Mouse (Mus musculus): Measurements from ENCODE around the gene Emsy. TPM values are rescaled to one million over a fixed set of nuclear protein-coding genes. Genes with fewer than 3 reads are reported as not detected.

The Emsy gene
- polyA plus RNA-seq, 1 experiment, result 15.0 TPM

DNA sequence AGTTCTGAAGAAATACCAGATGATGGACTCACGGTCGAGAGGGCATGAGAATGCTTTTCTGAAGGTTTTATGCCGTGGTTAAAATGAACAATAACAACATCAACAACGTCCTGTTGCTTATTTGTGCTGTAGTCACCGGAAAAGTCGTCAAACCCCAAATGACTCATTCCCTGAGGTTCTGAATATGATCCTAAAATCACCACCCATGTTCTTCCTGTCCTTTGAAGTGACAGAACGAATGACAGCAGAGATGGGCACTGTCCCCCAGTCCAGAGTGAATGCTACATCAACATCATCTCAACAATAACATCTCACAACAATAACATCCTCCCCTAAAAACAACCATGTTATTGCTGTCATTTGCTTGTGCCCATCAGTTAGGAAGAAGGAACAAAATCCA is 76.1 kb downstream of the Emsy start:
- Histone ChIP-seq H3K36me3 (ENCODE audit: control insufficient read depth, insufficient read depth, low read length) (no peaks in the 10 kb centered on the region), H3K4me1 (ENCODE audit: control insufficient read depth, insufficient read depth, insufficient read length, low read length) (no peaks in the 10 kb centered on the region), H3K4me3 (ENCODE audit: low read depth, low read length) (no peak overlapping the region), H3K27ac (ENCODE audit: insufficient read depth, low read depth, low read length) (no peak overlapping the region), H3K27me3 (ENCODE audit: control insufficient read depth, insufficient read depth, low read length) (no peaks in the 10 kb centered on the region)
- TF ChIP-seq POLR2A (IDR thresholded peaks at IDR 0.05; ENCODE audit: low read depth, low read length) (no peak), CTCF (IDR thresholded peaks at IDR 0.05; ENCODE audit: extremely low read depth, insufficient read length, insufficient replicate concordance, low read depth, low read length) (no peak)
- 65% methylated on average over 7 of the region's 7 CpGs for WGBS

DNA sequence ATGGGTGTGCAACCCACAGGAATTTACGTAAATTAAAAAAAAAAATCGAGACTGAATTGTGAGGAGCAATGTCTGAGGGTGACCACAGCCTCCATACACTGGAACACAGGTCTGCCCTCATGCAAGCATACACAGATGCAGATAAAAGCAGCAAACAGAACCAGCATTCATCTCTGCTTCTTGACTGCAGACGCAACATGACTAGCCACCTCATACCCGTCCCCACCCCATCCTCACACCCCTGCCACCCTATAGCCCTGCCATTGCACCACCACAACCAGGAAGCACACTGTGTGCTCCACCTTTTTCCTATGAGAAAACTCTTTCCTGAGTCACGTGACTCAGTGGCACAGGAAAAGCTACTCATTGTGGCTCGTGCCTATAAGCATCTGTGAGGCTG is 76.9 kb downstream of the Emsy start:
- WGBS, result 62% methylated on average over 6 of the region's 6 CpGs
- H3K4me3 ChIP-seq (ENCODE audit: low read depth, low read length), result no peak overlapping the region

DNA sequence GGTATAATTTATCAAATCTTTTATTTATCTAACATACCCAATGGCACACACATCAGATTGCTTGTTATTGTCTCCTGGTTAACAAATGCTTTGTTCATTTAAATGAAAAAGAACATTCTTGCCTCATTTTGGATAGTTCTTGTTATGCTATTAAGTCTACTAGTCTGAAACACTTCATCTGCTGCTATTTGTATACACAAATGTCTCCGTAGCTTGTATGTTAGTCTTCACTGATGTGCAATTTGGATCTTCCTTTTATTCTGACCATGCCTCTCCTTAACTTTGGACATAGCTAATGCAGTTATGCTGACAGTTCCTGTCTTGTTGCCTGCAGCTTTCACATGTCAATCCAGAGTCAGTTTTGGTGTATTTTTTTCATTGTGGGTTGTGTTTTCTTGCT is 79.1 kb downstream of the Emsy start:
- no peaks in the 10 kb centered on the region for H3K27me3 ChIP-seq (ENCODE audit: control insufficient read depth, insufficient read depth, low read length)
- H3K36me3 ChIP-seq (ENCODE audit: control insufficient read depth, insufficient read depth, low read length), result no peaks in the 10 kb centered on the region
- no peak overlapping the region for H3K27ac ChIP-seq (ENCODE audit: insufficient read depth, low read depth, low read length)
- WGBS, result 84% methylated on average over 1 of the region's 1 CpGs
- TF ChIP-seq CTCF (IDR thresholded peaks at IDR 0.05; ENCODE audit: extremely low read depth, insufficient read length, insufficient replicate concordance, low read depth, low read length) (no peak), POLR2A (IDR thresholded peaks at IDR 0.05; ENCODE audit: low read depth, low read length) (no peak)
- peaks cover 12% of the 10 kb centered on the region for H3K4me1 ChIP-seq (ENCODE audit: control insufficient read depth, insufficient read depth, insufficient read length, low read length)
- H3K4me3 ChIP-seq (ENCODE audit: low read depth, low read length), result no peak overlapping the region

More for the DNA sequence above, 76.9 kb downstream of the Emsy start:
- H3K27me3 ChIP-seq (ENCODE audit: control insufficient read depth, insufficient read depth, low read length), result no peaks in the 10 kb centered on the region
- H3K36me3 ChIP-seq (ENCODE audit: control insufficient read depth, insufficient read depth, low read length), result no peaks in the 10 kb centered on the region
- H3K4me1 ChIP-seq (ENCODE audit: control insufficient read depth, insufficient read depth, insufficient read length, low read length), result peaks cover 2% of the 10 kb centered on the region
- no peak overlapping the region for H3K27ac ChIP-seq (ENCODE audit: insufficient read depth, low read depth, low read length)
- TF ChIP-seq POLR2A (IDR thresholded peaks at IDR 0.05; ENCODE audit: low read depth, low read length) (no peak), CTCF (IDR thresholded peaks at IDR 0.05; ENCODE audit: extremely low read depth, insufficient read length, insufficient replicate concordance, low read depth, low read length) (no peak)

DNA sequence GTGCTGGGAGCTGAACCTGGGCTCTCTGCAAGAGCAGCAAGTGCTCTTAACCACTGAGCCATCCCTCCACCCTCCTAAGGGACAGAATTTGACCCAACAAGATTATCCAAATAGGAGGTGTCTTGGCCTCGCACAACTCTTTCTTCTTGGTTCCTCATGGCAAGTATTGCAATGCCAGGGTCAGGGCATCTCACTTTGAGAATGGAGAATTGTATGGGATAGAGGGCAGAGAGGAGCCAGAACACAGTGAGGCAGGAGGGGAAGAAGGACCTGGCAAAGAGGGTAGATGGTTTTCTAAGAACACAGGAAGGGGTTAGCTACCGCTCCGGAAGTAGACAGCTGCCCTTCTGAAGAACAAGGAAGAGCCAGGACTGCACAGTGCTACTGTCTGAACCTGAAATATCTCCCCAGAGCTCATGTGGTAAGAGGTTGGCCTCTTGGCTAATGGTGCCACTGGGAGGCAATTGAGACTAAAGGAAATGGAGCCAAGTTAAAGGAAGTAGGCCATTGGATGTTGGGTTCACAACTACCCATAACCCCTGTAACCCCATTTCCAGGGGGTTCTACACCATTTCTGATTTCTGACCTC is 80.8 kb downstream of the Emsy start:
- 88% methylated on average over 3 of the region's 3 CpGs for WGBS

DNA sequence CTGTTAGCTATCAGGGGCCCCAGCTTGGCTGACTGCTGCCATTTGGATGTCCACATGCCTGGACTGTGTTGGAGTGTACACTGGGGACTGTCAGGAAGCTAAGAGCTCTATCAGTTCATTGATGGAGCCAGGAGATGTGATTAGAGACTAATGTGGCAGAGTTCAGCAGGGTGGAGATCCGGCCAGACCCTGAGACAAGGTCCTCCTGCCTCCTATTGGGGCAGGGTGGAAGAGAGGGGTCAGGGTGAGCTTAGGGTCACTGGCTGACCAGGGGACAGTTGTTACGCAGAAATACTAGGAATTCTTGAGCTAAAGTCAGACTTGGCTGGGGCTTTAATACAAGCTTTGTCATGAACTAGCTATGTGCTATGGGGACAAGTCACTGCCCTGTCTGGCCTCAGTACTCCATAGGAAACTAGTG is 81.8 kb downstream of the Emsy start:
- WGBS, result 70% methylated on average over 2 of the region's 2 CpGs
- Histone ChIP-seq H3K27ac (ENCODE audit: insufficient read depth, low read depth, low read length) (peak overlapping the region; percentile 35; the same call in 1 of the 2 replicates), H3K4me3 (ENCODE audit: low read depth, low read length) (no peak overlapping the region), H3K4me1 (ENCODE audit: control insufficient read depth, insufficient read depth, insufficient read length, low read length) (peaks cover 15% of the 10 kb centered on the region), H3K36me3 (ENCODE audit: control insufficient read depth, insufficient read depth, low read length) (no peaks in the 10 kb centered on the region), H3K27me3 (ENCODE audit: control insufficient read depth, insufficient read depth, low read length) (no peaks in the 10 kb centered on the region)
- TF ChIP-seq CTCF (IDR thresholded peaks at IDR 0.05; ENCODE audit: extremely low read depth, insufficient read length, insufficient replicate concordance, low read depth, low read length) (no peak), POLR2A (IDR thresholded peaks at IDR 0.05; ENCODE audit: low read depth, low read length) (no peak)

More for the DNA sequence above, 80.8 kb downstream of the Emsy start:
- Histone ChIP-seq H3K36me3 (ENCODE audit: control insufficient read depth, insufficient read depth, low read length) (no peaks in the 10 kb centered on the region), H3K27ac (ENCODE audit: insufficient read depth, low read depth, low read length) (no peak overlapping the region), H3K4me3 (ENCODE audit: low read depth, low read length) (no peak overlapping the region), H3K27me3 (ENCODE audit: control insufficient read depth, insufficient read depth, low read length) (no peaks in the 10 kb centered on the region), H3K4me1 (ENCODE audit: control insufficient read depth, insufficient read depth, insufficient read length, low read length) (peaks cover 15% of the 10 kb centered on the region)
- no peak for TF ChIP-seq CTCF (IDR thresholded peaks at IDR 0.05; ENCODE audit: extremely low read depth, insufficient read length, insufficient replicate concordance, low read depth, low read length)
- no peak for TF ChIP-seq POLR2A (IDR thresholded peaks at IDR 0.05; ENCODE audit: low read depth, low read length)

DNA sequence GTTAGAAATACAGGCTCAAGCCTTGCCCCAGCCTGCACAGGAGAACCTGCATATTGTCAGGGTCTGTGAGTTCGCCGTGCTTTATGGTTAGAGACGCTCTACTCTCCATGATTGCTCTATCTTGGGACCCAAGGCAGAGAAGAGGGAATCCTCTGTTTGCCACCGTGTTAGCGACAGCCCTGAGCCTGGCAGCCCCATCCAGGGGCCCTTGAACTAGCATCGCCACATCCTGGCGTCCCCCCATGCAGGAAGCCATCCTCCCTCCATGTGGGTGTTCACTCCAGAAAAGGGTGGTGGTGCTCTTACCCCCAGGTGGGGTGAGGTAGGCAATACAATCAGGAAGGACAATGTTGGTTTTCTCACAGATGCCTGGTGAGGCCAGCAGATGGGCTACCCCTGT is 82.3 kb downstream of the Emsy start:
- H3K4me3 ChIP-seq (ENCODE audit: low read depth, low read length), result no peak overlapping the region
- H3K36me3 ChIP-seq (ENCODE audit: control insufficient read depth, insufficient read depth, low read length), result no peaks in the 10 kb centered on the region
- peaks cover 15% of the 10 kb centered on the region for H3K4me1 ChIP-seq (ENCODE audit: control insufficient read depth, insufficient read depth, insufficient read length, low read length)
- H3K27ac ChIP-seq (ENCODE audit: insufficient read depth, low read depth, low read length), result no peak overlapping the region
- no peaks in the 10 kb centered on the region for H3K27me3 ChIP-seq (ENCODE audit: control insufficient read depth, insufficient read depth, low read length)
- TF ChIP-seq CTCF (IDR thresholded peaks at IDR 0.05; ENCODE audit: extremely low read depth, insufficient read length, insufficient replicate concordance, low read depth, low read length), result no peak
- no peak for TF ChIP-seq POLR2A (IDR thresholded peaks at IDR 0.05; ENCODE audit: low read depth, low read length)
- WGBS, result 87% methylated on average over 7 of the region's 7 CpGs

DNA sequence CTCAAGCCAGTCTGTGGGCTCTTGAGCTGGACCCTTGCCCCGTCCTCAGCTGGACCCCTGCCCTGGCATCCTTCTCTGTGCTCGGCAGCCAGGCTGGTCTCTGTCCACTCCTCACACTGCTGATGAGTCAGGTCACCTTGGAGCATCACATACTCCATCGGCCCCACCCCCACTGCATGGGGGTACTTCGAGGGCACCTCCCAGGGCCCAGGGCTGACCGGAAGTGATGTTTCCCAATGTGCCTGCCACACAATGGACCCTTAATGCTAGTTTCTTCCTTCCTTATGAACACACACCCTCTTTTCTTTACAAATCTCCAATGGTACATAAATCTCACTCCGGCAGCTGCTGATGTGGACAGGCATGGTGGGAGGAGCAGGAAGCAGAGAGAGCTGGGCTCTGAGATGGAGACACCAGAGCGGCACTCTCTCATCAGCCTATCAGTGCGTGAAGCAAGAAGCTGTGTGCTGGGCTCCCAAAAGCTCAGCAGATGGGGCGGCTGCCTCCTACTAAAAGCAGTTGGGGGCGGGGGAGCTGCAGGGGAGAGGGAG is 83.3 kb downstream of the Emsy start:
- 61% methylated on average over 10 of the region's 10 CpGs for WGBS
- TF ChIP-seq POLR2A (IDR thresholded peaks at IDR 0.05; ENCODE audit: low read depth, low read length) (no peak), CTCF (IDR thresholded peaks at IDR 0.05; ENCODE audit: extremely low read depth, insufficient read length, insufficient replicate concordance, low read depth, low read length) (no peak)
- peaks cover 15% of the 10 kb centered on the region for H3K4me1 ChIP-seq (ENCODE audit: control insufficient read depth, insufficient read depth, insufficient read length, low read length)
- H3K27me3 ChIP-seq (ENCODE audit: control insufficient read depth, insufficient read depth, low read length), result no peaks in the 10 kb centered on the region
- H3K27ac ChIP-seq (ENCODE audit: insufficient read depth, low read depth, low read length), result peak overlapping the region; percentile 83
- H3K4me3 ChIP-seq (ENCODE audit: low read depth, low read length), result no peak overlapping the region
- no peaks in the 10 kb centered on the region for H3K36me3 ChIP-seq (ENCODE audit: control insufficient read depth, insufficient read depth, low read length)
